Mouse (Mus musculus) large intestine, adult 2 months (tissue): ENCODE measurements around the gene Itgb5. TPM values are rescaled to one million over a fixed set of nuclear protein-coding genes. Genes with fewer than 3 reads are reported as not detected.

Source experiments
- polyA plus RNA-seq: library from polyadenylated mRNA; depleted of rRNA; stranded (reverse); fragments of >200 nt; gene quantifications from 2 replicates; pipeline ENCODE4 v1.2.3, GENCODE M21; 2012; rRNA removed

Itgb5 gene
- polyA plus RNA-seq, 1 experiment: 53.4 TPM

Other genes with a start within 250 kb of the Itgb5 start
- 7.7 and 15.1 TPM in 2 replicates for gene Heg1, start 145.3 kb upstream of the Itgb5 start, polyA plus RNA-seq
- 1,622 and 2,064 TPM in 2 replicates for gene Muc13, start 35.6 kb upstream of the Itgb5 start, polyA plus RNA-seq
- 6.9 and 7.9 TPM in 2 replicates for gene Umps, start 137.4 kb downstream of the Itgb5 start, polyA plus RNA-seq